Mouse (Mus musculus) gastrocnemius, adult 2 months (tissue): ENCODE data around the gene Mymk. TPM values are rescaled to one million over a fixed set of nuclear protein-coding genes. Genes with fewer than 3 reads are reported as not detected.

Experiments used
- DNase-seq: peaks from one replicate; pipeline ENCODE4 v3.0.0; 2022
- H3K27ac ChIP-seq: fragments of 200-600 bp; 2 replicates; pipeline ENCODE4 v1.8.1; 2022; ENCODE audit warnings: mild to moderate bottlenecking
- H3K4me3 ChIP-seq: fragments of 200-600 bp; 2 replicates; pipeline ENCODE4 v1.8.1; 2022; ENCODE audit warnings: mild to moderate bottlenecking, moderate library complexity
- CTCF ChIP-seq: fragments of 200-600 bp; IDR thresholded peaks from 2 replicates; pipeline ENCODE4 v1.8.1; 2022; ENCODE audit warnings: antibody characterized with exemption, mild to moderate bottlenecking, moderate library complexity
- intact Hi-C: fragments of 180-260 bp; cut with DNase I; formaldehyde crosslinking; loops from one replicate; pipeline ENCODE4 v1.15.1; 2025
- long read RNA-seq, 2 experiments: library from polyadenylated mRNA; stranded (forward); transcript quantifications; one replicate each; pipeline ENCODE4 v2.0.0; 2021
- total RNA-seq, 2 experiments: library from RNA; stranded (reverse); gene quantifications; 2 replicates each; pipeline ENCODE4 v1.2.3; 2021

The Mymk gene
- total RNA-seq, result under 1 TPM in 1 of 2 experiments, not detected in 1; 0.36 TPM
- long read RNA-seq, experiment 1, result 0 reads
- long read RNA-seq, experiment 2, result 0 reads

GRCm38 (mm10) chr2:27071978-27072377 is at the start of gene Mymk:
Gene Mymk (minus strand): TSS chr2:27072179.
- Histone ChIP-seq H3K4me3 (no peak within 1 kb of the TSS), H3K27ac (0 out of 2 replicates have a peak within 1 kb of the TSS, but pooled peaks have one; percentile 17)
- intact Hi-C loops, result no loop called here
- no peak for TF ChIP-seq CTCF
- DNase-seq, result no peak

- no peak for TF ChIP-seq CTCF
- Histone ChIP-seq H3K4me3 (no peak overlapping the region), H3K27ac (peak overlapping the region; percentile 35)
- intact Hi-C loops, result loop anchor here (2.0 to 5.0 kb wide), 2 partner anchors 45 to 78 kb away; no protein-coding TSS in a partner anchor
- DNase-seq, result peak; percentile 84
Observed at GRCm38 (mm10) chr2:27120241-27120641, 48.3 kb upstream of the Mymk start.

GRCm38 (mm10) chr2:27119766-27120165 is 47.8 kb upstream of the Mymk start:
- H3K27ac ChIP-seq, result 0 out of 2 replicates have a peak overlapping the region, but pooled peaks have one; percentile 3
- no peak for TF ChIP-seq CTCF
- DNase-seq, result no peak
- intact Hi-C loops, result loop anchor here (2.0 to 5.0 kb wide), 2 partner anchors 45 to 77 kb away; no protein-coding TSS in a partner anchor
- H3K4me3 ChIP-seq, result no peak overlapping the region

GRCm38 (mm10) chr2:27118452-27118851 is 46.5 kb upstream of the Mymk start:
- no peak for DNase-seq
- no peak overlapping the region for H3K4me3 ChIP-seq
- no peak for TF ChIP-seq CTCF
- intact Hi-C loops, result no loop called here
- H3K27ac ChIP-seq, result no peak overlapping the region

- intact Hi-C loops, result no loop called here
- DNase-seq, result no peak
- H3K27ac ChIP-seq, result no peak overlapping the region
- H3K4me3 ChIP-seq, result no peak overlapping the region
- no peak for TF ChIP-seq CTCF
Observed at GRCm38 (mm10) chr2:27114169-27114568, 42.2 kb upstream of the Mymk start.

- no peak for DNase-seq
- Histone ChIP-seq H3K27ac (no peak overlapping the region), H3K4me3 (no peak overlapping the region)
- intact Hi-C loops, result no loop called here
- TF ChIP-seq CTCF, result no peak
Observed at GRCm38 (mm10) chr2:27112585-27112984, 40.6 kb upstream of the Mymk start.

- no peak for DNase-seq
- H3K27ac ChIP-seq, result no peak overlapping the region
- intact Hi-C loops, result no loop called here
- no peak overlapping the region for H3K4me3 ChIP-seq
- no peak for TF ChIP-seq CTCF
Observed at GRCm38 (mm10) chr2:27109052-27109451, 37.1 kb upstream of the Mymk start.

- no peak overlapping the region for H3K27ac ChIP-seq
- no peak for DNase-seq
- TF ChIP-seq CTCF, result no peak
- intact Hi-C loops, result no loop called here
- H3K4me3 ChIP-seq, result no peak overlapping the region
Observed at GRCm38 (mm10) chr2:27108144-27108543, 36.2 kb upstream of the Mymk start.

GRCm38 (mm10) chr2:27106816-27107215 is 34.8 kb upstream of the Mymk start:
- intact Hi-C loops, result no loop called here
- Histone ChIP-seq H3K4me3 (no peak overlapping the region), H3K27ac (no peak overlapping the region)
- no peak for TF ChIP-seq CTCF
- DNase-seq, result no peak

- Histone ChIP-seq H3K4me3 (no peak overlapping the region), H3K27ac (no peak overlapping the region)
- no peak for DNase-seq
- intact Hi-C loops, result no loop called here
- TF ChIP-seq CTCF, result no peak
Observed at GRCm38 (mm10) chr2:27103554-27103953, 31.6 kb upstream of the Mymk start.

- Histone ChIP-seq H3K27ac (peak overlapping the region; percentile 68), H3K4me3 (no peak overlapping the region)
- DNase-seq, result peak; percentile 52
- intact Hi-C loops, result no loop called here
- no peak for TF ChIP-seq CTCF
Observed at GRCm38 (mm10) chr2:27097776-27098175, 25.8 kb upstream of the Mymk start.

GRCm38 (mm10) chr2:27097241-27097656 is 25.3 kb upstream of the Mymk start:
- intact Hi-C loops, result no loop called here
- no peak for DNase-seq
- no peak for TF ChIP-seq CTCF
- H3K4me3 ChIP-seq, result no peak overlapping the region
- H3K27ac ChIP-seq, result peak overlapping the region; percentile 68

GRCm38 (mm10) chr2:27096341-27096981 is 24.5 kb upstream of the Mymk start:
- TF ChIP-seq CTCF, result no peak
- no peak for DNase-seq
- intact Hi-C loops, result no loop called here
- H3K27ac ChIP-seq, result peak overlapping the region; percentile 68
- no peak overlapping the region for H3K4me3 ChIP-seq

GRCm38 (mm10) chr2:27095178-27095577 is 23.2 kb upstream of the Mymk start:
- H3K4me3 ChIP-seq, result no peak overlapping the region
- DNase-seq, result no peak
- no peak for TF ChIP-seq CTCF
- intact Hi-C loops, result no loop called here
- H3K27ac ChIP-seq, result no peak overlapping the region
